24 mouse cellular contexts compared by ENCODE assay signal in genomic region chr2:181231171-181231570, GRCm38 (mm10). TPM values are rescaled to one million over a fixed set of nuclear protein-coding genes. Genes with fewer than 3 reads are reported as not detected.
A peak's percentile ranks its signal among the peaks of the same experiment; 100 is the strongest.
DNase-seq lines count a peak whose midpoint lies in the region; ATAC-seq and TF ChIP-seq lines count a peak whose summit lies in the region.
"Had no signal": no experiment of that assay in that cellular context is flagged by ENCODE, and none has a peak within 500 bp of the region (broad histone marks: within the 10 kb centered on the region; RNA-seq: fewer than 3 reads in every experiment).

No protein-coding gene starts in this region.

- no peak overlapping the region for H3K4me3 ChIP-seq in hindbrain, postnatal 0 days (ENCODE audit: low read length)
- H3K4me3 ChIP-seq in hindbrain, embryonic 16.5 days (ENCODE audit: low read length) = no peak overlapping the region
- H3K4me3 ChIP-seq in midbrain, embryonic 15.5 days = no peak overlapping the region
- H3K4me3 ChIP-seq in kidney, embryonic 15.5 days (replicated peaks) = no peak overlapping the region
- H3K4me3 ChIP-seq: embryonic facial prominence, embryonic 13.5 days; heart, embryonic 13.5 days; intestine, embryonic 15.5 days; liver, embryonic 13.5 days; lung, embryonic 15.5 days; neural tube, embryonic 12.5 days; stomach, embryonic 15.5 days had no signal

- no peaks in the 10 kb centered on the region for H3K4me1 ChIP-seq in hindbrain, postnatal 0 days (ENCODE audit: insufficient read depth, low read length)
- no peaks in the 10 kb centered on the region for H3K4me1 ChIP-seq in hindbrain, embryonic 16.5 days (ENCODE audit: control insufficient read depth, insufficient read depth, low read depth, low read length)
- no peaks in the 10 kb centered on the region for H3K4me1 ChIP-seq in midbrain, embryonic 15.5 days
- no peaks in the 10 kb centered on the region for H3K4me1 ChIP-seq in kidney, embryonic 15.5 days
- H3K4me1 ChIP-seq: heart, embryonic 13.5 days; intestine, embryonic 15.5 days; liver, embryonic 13.5 days; neural tube, embryonic 12.5 days; stomach, embryonic 15.5 days had no signal

- no peaks in the 10 kb centered on the region for H3K9me3 ChIP-seq in hindbrain, postnatal 0 days (ENCODE audit: low read length)
- no peaks in the 10 kb centered on the region for H3K9me3 ChIP-seq in hindbrain, embryonic 16.5 days (ENCODE audit: control insufficient read depth, low read length)
- no peaks in the 10 kb centered on the region for H3K9me3 ChIP-seq in midbrain, embryonic 15.5 days
- no peaks in the 10 kb centered on the region for H3K9me3 ChIP-seq in kidney, embryonic 15.5 days (replicated peaks)
- H3K9me3 ChIP-seq: embryonic facial prominence, embryonic 13.5 days; G1E; heart, embryonic 13.5 days; intestine, embryonic 15.5 days; liver, embryonic 13.5 days; lung, embryonic 15.5 days; neural tube, embryonic 12.5 days; stomach, embryonic 15.5 days had no signal

- no peak overlapping the region for H3K27ac ChIP-seq in hindbrain, postnatal 0 days
- H3K27ac ChIP-seq in hindbrain, embryonic 16.5 days (ENCODE audit: low read depth, low read length) = no peak overlapping the region
- H3K27ac ChIP-seq in midbrain, embryonic 15.5 days = no peak overlapping the region
- H3K27ac ChIP-seq in kidney, embryonic 15.5 days = no peak overlapping the region
- H3K27ac ChIP-seq: embryonic facial prominence, embryonic 13.5 days; heart, embryonic 13.5 days; intestine, embryonic 15.5 days; liver, embryonic 13.5 days; lung, embryonic 15.5 days; macrophage; neural tube, embryonic 12.5 days; stomach, embryonic 15.5 days had no signal

- H3K36me3 ChIP-seq in hindbrain, postnatal 0 days (ENCODE audit: insufficient read depth, low read length) = no peaks in the 10 kb centered on the region
- H3K36me3 ChIP-seq in hindbrain, embryonic 16.5 days (ENCODE audit: control insufficient read depth, insufficient read depth, low read length) = no peaks in the 10 kb centered on the region
- no peaks in the 10 kb centered on the region for H3K36me3 ChIP-seq in midbrain, embryonic 15.5 days (replicated peaks)
- H3K36me3 ChIP-seq in kidney, embryonic 15.5 days = 0 out of 2 replicates have a peak, but pooled peaks cover 12% of the 10 kb centered on the region
- H3K36me3 ChIP-seq: embryonic facial prominence, embryonic 13.5 days; intestine, embryonic 15.5 days; neural tube, embryonic 12.5 days; stomach, embryonic 15.5 days had no signal

- H3K4me2 ChIP-seq in hindbrain, postnatal 0 days (ENCODE audit: low read depth, low read length) = no peak overlapping the region
- H3K4me2 ChIP-seq in hindbrain, embryonic 16.5 days (ENCODE audit: low read length) = no peak overlapping the region
- H3K4me2 ChIP-seq in midbrain, embryonic 15.5 days = 0 out of 2 replicates have a peak overlapping the region, but pooled peaks have one; percentile 8
- H3K4me2 ChIP-seq in kidney, embryonic 15.5 days = no peak overlapping the region
- H3K4me2 ChIP-seq: embryonic facial prominence, embryonic 13.5 days; heart, embryonic 13.5 days; intestine, embryonic 15.5 days; liver, embryonic 13.5 days; lung, embryonic 15.5 days; neural tube, embryonic 12.5 days; stomach, embryonic 15.5 days had no signal

- no peaks in the 10 kb centered on the region for H3K27me3 ChIP-seq in hindbrain, postnatal 0 days (ENCODE audit: insufficient read depth, low read length)
- no peaks in the 10 kb centered on the region for H3K27me3 ChIP-seq in hindbrain, embryonic 16.5 days (replicated peaks; ENCODE audit: control insufficient read depth, insufficient read depth, low read length)
- no peaks in the 10 kb centered on the region for H3K27me3 ChIP-seq in midbrain, embryonic 15.5 days (replicated peaks)
- no peaks in the 10 kb centered on the region for H3K27me3 ChIP-seq in kidney, embryonic 15.5 days
- H3K27me3 ChIP-seq: embryonic facial prominence, embryonic 13.5 days; heart, embryonic 13.5 days; intestine, embryonic 15.5 days; liver, embryonic 13.5 days; lung, embryonic 15.5 days; neural tube, embryonic 12.5 days; stomach, embryonic 15.5 days had no signal

- 0 out of 2 replicates have a peak, but pooled peaks have one; percentile 24 for ATAC-seq in hindbrain, postnatal 0 days
- no peak for ATAC-seq in hindbrain, embryonic 16.5 days
- no peak for ATAC-seq in midbrain, embryonic 15.5 days (replicated peaks)
- no peak for ATAC-seq in kidney, embryonic 15.5 days (replicated peaks; ENCODE audit: low FRiP score)
- ATAC-seq: CD4-positive, CD25-positive, alpha-beta regulatory T cell, adult 4 months; intestine, embryonic 15.5 days had no signal

- H3K9ac ChIP-seq in hindbrain, postnatal 0 days (replicated peaks; ENCODE audit: low read length) = no peak overlapping the region
- H3K9ac ChIP-seq in hindbrain, embryonic 16.5 days (ENCODE audit: low read depth, low read length) = no peak overlapping the region
- no peak overlapping the region for H3K9ac ChIP-seq in midbrain, embryonic 15.5 days
- H3K9ac ChIP-seq in kidney, embryonic 15.5 days = no peak overlapping the region
- H3K9ac ChIP-seq: embryonic facial prominence, embryonic 13.5 days; heart, embryonic 13.5 days; intestine, embryonic 15.5 days; liver, embryonic 13.5 days; lung, embryonic 15.5 days; neural tube, embryonic 12.5 days; stomach, embryonic 15.5 days had no signal

- no peak for TF ChIP-seq CTCF in hindbrain, postnatal 0 days (IDR thresholded peaks at IDR 0.05; ENCODE audit: low read depth)

- WGBS in hindbrain, postnatal 0 days = 76% methylated on average over 17 of the region's 20 CpGs
- 78% methylated on average over 20 of the region's 20 CpGs for WGBS in hindbrain, embryonic 16.5 days
- 69% methylated on average over 20 of the region's 20 CpGs for WGBS in midbrain, embryonic 15.5 days
- WGBS in kidney, embryonic 15.5 days = 77% methylated on average over 20 of the region's 20 CpGs

- no peak for DNase-seq in hindbrain, postnatal 0 days (ENCODE audit: low spot score)
- DNase-seq in cerebellum, adult 11 months = peak; percentile 53
- DNase-seq in cerebellum, adult 8-10 months = peak; percentile 37
- no peak for DNase-seq in left cerebral cortex, adult 8-10 months (ENCODE audit: low spot score in 2 of 2)
- DNase-seq: adrenal gland, adult 2 months; heart, postnatal 4 days; layer of hippocampus, postnatal 36 days; liver, embryonic 13.5 days had no signal

RNA-seq across cellular contexts. Expression of gene Helz2, which starts 10.7 kb away (rescaled TPM):
- 2.8 and 5.7 TPM in 2 replicates for total RNA-seq in hindbrain, postnatal 0 days (2014; rRNA removed)
- polyA plus RNA-seq in hindbrain, postnatal 0 days (2015; fragmentation: Nextera tagmentation; extraction: Ambion mirVana) = 0.19 and 0.24 TPM in 2 replicates
- polyA plus RNA-seq in hindbrain, embryonic 16.5 days (2015; fragmentation: Nextera tagmentation; extraction: Ambion mirVana) = 0.37 and 0.44 TPM in 2 replicates
- 0.40 and 0.66 TPM in 2 replicates for polyA plus RNA-seq in midbrain, embryonic 15.5 days (2015; fragmentation: Nextera tagmentation; extraction: Ambion mirVana)
- 1.3 and 1.6 TPM in 2 replicates for polyA plus RNA-seq in kidney, embryonic 15.5 days (2015; fragmentation: Nextera tagmentation; extraction: Ambion mirVana)
- total RNA-seq in left cerebral cortex, adult 8-10 months (2022) = 1 to 10 TPM; 2.3 to 3.5 (median 2.5) TPM

RNA-seq across cellular contexts. Expression of gene Fndc11, which starts 11.4 kb away (rescaled TPM):
- 2.2 and 2.8 TPM in 2 replicates for total RNA-seq in hindbrain, postnatal 0 days (2014; rRNA removed)
- polyA plus RNA-seq in hindbrain, postnatal 0 days (2015; fragmentation: Nextera tagmentation; extraction: Ambion mirVana) = 0.25 and 0.52 TPM in 2 replicates
- 0.26 TPM in 2 replicates for polyA plus RNA-seq in hindbrain, embryonic 16.5 days (2015; fragmentation: Nextera tagmentation; extraction: Ambion mirVana)
- polyA plus RNA-seq in midbrain, embryonic 15.5 days (2015; fragmentation: Nextera tagmentation; extraction: Ambion mirVana) = 0.14 and 0.24 TPM in 2 replicates
- polyA plus RNA-seq in kidney, embryonic 15.5 days (2015; fragmentation: Nextera tagmentation; extraction: Ambion mirVana) = 0.14 and 0.26 TPM in 2 replicates
- not detected for total RNA-seq in left cerebral cortex, adult 8-10 months (2022)
- total RNA-seq: G1E; gastrocnemius, postnatal 4 days; heart, postnatal 4 days; layer of hippocampus, postnatal 36 days; monocyte, adult 5-6 weeks had no signal
- polyA plus RNA-seq: cortical plate, adult 2 months; embryonic facial prominence, embryonic 13.5 days; G1E; intestine, embryonic 15.5 days; liver, embryonic 13.5 days; macrophage; neural tube, embryonic 12.5 days had no signal

RNA-seq across cellular contexts. Expression of gene Srms, which starts 18.2 kb away (rescaled TPM):
- 0.07 and 0.47 TPM in 2 replicates for total RNA-seq in hindbrain, postnatal 0 days (2014; rRNA removed)
- polyA plus RNA-seq in hindbrain, postnatal 0 days (2015; fragmentation: Nextera tagmentation; extraction: Ambion mirVana) = 0.09 and 0.18 TPM in 2 replicates
- 0.21 and 0.35 TPM in 2 replicates for polyA plus RNA-seq in hindbrain, embryonic 16.5 days (2015; fragmentation: Nextera tagmentation; extraction: Ambion mirVana)
- polyA plus RNA-seq in midbrain, embryonic 15.5 days (2015; fragmentation: Nextera tagmentation; extraction: Ambion mirVana) = 0.18 and 0.22 TPM in 2 replicates
- 0.24 and 0.45 TPM in 2 replicates for polyA plus RNA-seq in kidney, embryonic 15.5 days (2015; fragmentation: Nextera tagmentation; extraction: Ambion mirVana)
- total RNA-seq in left cerebral cortex, adult 8-10 months (2022) = under 1 TPM in 3 of 4 experiments, not detected in 1; 0.16 to 0.40 (median 0.33) TPM
- total RNA-seq: gastrocnemius, postnatal 4 days had no signal
- polyA plus RNA-seq: embryonic facial prominence, embryonic 13.5 days; G1E; macrophage had no signal

RNA-seq across cellular contexts. Expression of gene Ptk6, which starts 28.6 kb away (rescaled TPM):
- total RNA-seq in hindbrain, postnatal 0 days (2014; rRNA removed) = not detected in 2 replicates
- polyA plus RNA-seq in hindbrain, postnatal 0 days (2015; fragmentation: Nextera tagmentation; extraction: Ambion mirVana) = not detected in 2 replicates
- not detected in 2 replicates for polyA plus RNA-seq in hindbrain, embryonic 16.5 days (2015; fragmentation: Nextera tagmentation; extraction: Ambion mirVana)
- polyA plus RNA-seq in midbrain, embryonic 15.5 days (2015; fragmentation: Nextera tagmentation; extraction: Ambion mirVana) = not detected in 2 replicates
- polyA plus RNA-seq in kidney, embryonic 15.5 days (2015; fragmentation: Nextera tagmentation; extraction: Ambion mirVana) = 0.04 TPM in 1 of 2 replicates, not detected in the other
- not detected for total RNA-seq in left cerebral cortex, adult 8-10 months (2022)
- total RNA-seq: heart, postnatal 4 days had no signal
- polyA plus RNA-seq: embryonic facial prominence, embryonic 13.5 days; G1E; kidney, embryonic 14.5 days; macrophage; neural tube, embryonic 12.5 days had no signal

RNA-seq across cellular contexts. Expression of gene Ppdpf, which starts 44.1 kb away (rescaled TPM):
- 300 and 340 TPM in 2 replicates for total RNA-seq in hindbrain, postnatal 0 days (2014; rRNA removed)
- polyA plus RNA-seq in hindbrain, postnatal 0 days (2015; fragmentation: Nextera tagmentation; extraction: Ambion mirVana) = 329 and 347 TPM in 2 replicates
- 380 and 389 TPM in 2 replicates for polyA plus RNA-seq in hindbrain, embryonic 16.5 days (2015; fragmentation: Nextera tagmentation; extraction: Ambion mirVana)
- polyA plus RNA-seq in midbrain, embryonic 15.5 days (2015; fragmentation: Nextera tagmentation; extraction: Ambion mirVana) = 432 and 436 TPM in 2 replicates
- polyA plus RNA-seq in kidney, embryonic 15.5 days (2015; fragmentation: Nextera tagmentation; extraction: Ambion mirVana) = 315 and 330 TPM in 2 replicates
- total RNA-seq in left cerebral cortex, adult 8-10 months (2022) = 10 to 100 TPM; 73.1 to 84.3 (median 75.9) TPM

Comparison
In these comparisons a context has a peak if more than half of its experiments do, and no peak if none do; other contexts are left out.
1. DNase-seq: peak in cerebellum, adult 11 months (single experiment) and cerebellum, adult 8-10 months (single experiment); none in hindbrain, postnatal 0 days (single experiment) and left cerebral cortex, adult 8-10 months (0 of 2).